Mouse (Mus musculus): Measurements from ENCODE around the gene Grn. TPM values are rescaled to one million over a fixed set of nuclear protein-coding genes. Genes with fewer than 3 reads are reported as not detected.
"Not testable (repeated sequence)": the region's sequence is repeated elsewhere in the genome, so short reads cannot be mapped to it uniquely, and the experiment has no call there.

The Grn gene
- polyA plus RNA-seq, 2 experiments, result 118 to 120 TPM

DNA sequence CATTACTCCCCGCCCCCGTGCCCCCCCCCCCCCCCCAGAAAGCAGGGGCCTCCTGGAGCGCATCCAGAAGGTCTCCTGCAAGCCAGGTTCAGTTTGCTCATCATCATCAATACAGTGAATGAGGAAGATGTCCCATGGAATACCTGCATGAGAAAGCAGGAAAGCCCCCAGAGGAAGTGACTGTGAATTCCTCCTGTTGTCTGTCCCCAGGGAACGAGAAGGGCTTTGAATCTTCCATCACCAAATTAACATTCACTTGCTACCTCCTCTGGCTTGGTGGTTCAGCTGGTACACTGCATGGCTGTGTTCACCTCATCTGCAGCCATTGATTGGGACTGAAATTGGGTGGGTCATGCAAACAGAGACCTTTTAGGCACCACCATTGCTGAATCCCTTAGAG is 45.0 kb upstream of the Grn start:
- H3K27me3 ChIP-seq (ENCODE audit: control insufficient read depth, insufficient read depth, low read length), result no peaks in the 10 kb centered on the region
- no peak overlapping the region for H3K9ac ChIP-seq (ENCODE audit: low read depth, low read length, severe bottlenecking)
- no peak for ATAC-seq (ENCODE audit: low FRiP score, low read depth)
- no peaks in the 10 kb centered on the region for H3K9me3 ChIP-seq (ENCODE audit: control insufficient read depth, low read length)
- WGBS, result 40% methylated on average over 4 of the region's 4 CpGs
- H3K4me1 ChIP-seq (ENCODE audit: control insufficient read depth, insufficient read depth, low read length), result no peaks in the 10 kb centered on the region
- H3K4me2 ChIP-seq (replicated peaks; ENCODE audit: low read depth, low read length, severe bottlenecking), result no peak overlapping the region
- H3K36me3 ChIP-seq (ENCODE audit: control insufficient read depth, insufficient read depth, low read length), result no peaks in the 10 kb centered on the region
- no peak for TF ChIP-seq POLR2A (IDR thresholded peaks at IDR 0.05; ENCODE audit: borderline replicate concordance, extremely low read depth, insufficient read depth, insufficient read length)
- H3K4me3 ChIP-seq (replicated peaks; ENCODE audit: low read length), result no peak overlapping the region
- no peak overlapping the region for H3K27ac ChIP-seq (replicated peaks; ENCODE audit: low read depth, low read length)
- DNase-seq (ENCODE audit: low spot score), result no peak

DNA sequence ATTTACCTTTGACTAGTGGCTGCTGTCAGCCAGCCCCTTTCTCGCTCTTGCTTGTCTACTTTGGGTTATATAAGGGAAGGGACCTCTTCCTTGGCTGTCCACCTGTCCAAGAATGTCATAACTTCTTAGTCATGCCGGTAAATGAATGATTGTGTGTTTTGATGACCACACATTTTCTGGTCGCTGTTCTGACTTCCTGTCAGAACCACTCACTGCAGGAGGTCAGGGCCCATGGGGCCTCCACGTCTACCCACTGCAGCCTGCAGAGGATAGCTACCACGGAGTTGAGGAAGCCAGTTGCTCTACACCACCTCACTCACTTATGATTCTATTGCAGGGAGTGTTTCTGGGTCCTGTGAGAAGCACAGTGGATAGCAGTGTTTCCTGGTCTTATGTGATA is 44.0 kb upstream of the Grn start:
- TF ChIP-seq POLR2A (IDR thresholded peaks at IDR 0.05; ENCODE audit: borderline replicate concordance, extremely low read depth, insufficient read depth, insufficient read length), result no peak
- WGBS, result 55% methylated on average over 5 of the region's 5 CpGs
- Histone ChIP-seq H3K4me1 (ENCODE audit: control insufficient read depth, insufficient read depth, low read length) (no peaks in the 10 kb centered on the region), H3K27me3 (ENCODE audit: control insufficient read depth, insufficient read depth, low read length) (no peaks in the 10 kb centered on the region), H3K9ac (ENCODE audit: low read depth, low read length, severe bottlenecking) (no peak overlapping the region), H3K4me2 (replicated peaks; ENCODE audit: low read depth, low read length, severe bottlenecking) (no peak overlapping the region), H3K27ac (replicated peaks; ENCODE audit: low read depth, low read length) (no peak overlapping the region), H3K9me3 (ENCODE audit: control insufficient read depth, low read length) (no peaks in the 10 kb centered on the region), H3K36me3 (ENCODE audit: control insufficient read depth, insufficient read depth, low read length) (no peaks in the 10 kb centered on the region), H3K4me3 (replicated peaks; ENCODE audit: low read length) (no peak overlapping the region)
- ATAC-seq (ENCODE audit: low FRiP score, low read depth) (no peak), DNase-seq (ENCODE audit: low spot score) (no peak)

DNA sequence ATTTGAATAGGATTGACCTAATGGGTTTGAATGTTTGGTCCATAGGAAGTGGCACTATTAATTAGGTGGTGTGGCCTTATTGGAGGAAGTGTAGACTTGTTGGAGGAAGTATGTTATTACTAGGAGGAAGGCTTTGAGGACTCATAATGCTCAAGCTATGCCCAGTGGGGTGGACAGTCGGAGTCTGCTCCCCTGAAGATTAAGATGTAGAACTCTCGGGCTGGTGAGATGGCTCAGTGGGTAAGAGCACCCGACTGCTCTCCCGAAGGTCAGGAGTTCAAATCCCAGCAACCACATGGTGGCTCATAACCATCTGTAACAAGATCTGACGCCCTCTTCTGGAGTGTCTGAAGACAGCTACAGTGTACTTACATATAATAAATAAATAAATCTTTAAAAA is 40.7 kb upstream of the Grn start:
- not testable (repeated sequence) for ATAC-seq (ENCODE audit: low FRiP score, low read depth)

DNA sequence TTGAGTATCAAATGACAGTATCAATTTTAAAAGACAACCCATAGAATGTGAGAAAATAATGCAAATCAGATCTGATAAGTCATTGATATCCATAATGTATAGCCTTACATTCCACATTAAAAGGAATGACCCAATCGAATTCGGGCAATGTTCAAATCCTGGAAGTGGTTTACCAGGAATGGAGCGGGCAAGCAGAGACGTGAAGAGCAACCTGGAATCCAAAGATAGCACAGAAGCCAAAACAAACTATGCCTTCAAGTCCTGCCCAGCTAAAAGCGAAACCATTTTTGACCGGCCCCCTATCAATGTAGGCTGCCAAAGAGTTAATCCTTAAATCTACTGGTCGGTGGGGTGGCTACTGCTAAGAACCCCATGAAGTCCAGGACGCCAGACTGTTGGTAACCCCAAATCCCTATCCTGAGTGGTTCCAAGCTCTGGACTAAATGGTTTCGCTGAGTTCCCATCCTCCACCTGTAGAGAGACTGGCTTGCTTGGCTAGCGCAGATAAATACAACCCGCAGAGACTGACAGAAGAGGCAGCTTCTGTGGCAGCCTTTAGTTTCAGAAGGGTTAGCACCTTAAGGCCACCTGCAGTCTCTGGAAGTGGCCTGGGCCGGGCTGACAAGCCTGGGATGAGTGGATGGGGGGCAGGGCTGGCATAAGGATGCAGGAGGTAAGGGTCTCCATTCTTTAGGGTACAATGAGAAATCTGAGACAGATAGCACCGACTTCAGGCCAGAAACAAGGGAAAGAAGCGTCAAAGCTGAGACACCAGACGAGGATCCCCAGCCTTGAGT is 37.5 kb upstream of the Grn start:
- 18% methylated on average over 15 of the region's 15 CpGs for WGBS
- peak overlapping the region; percentile 35 for H3K4me3 ChIP-seq (replicated peaks; ENCODE audit: low read length)
- no peak overlapping the region for H3K9ac ChIP-seq (ENCODE audit: low read depth, low read length, severe bottlenecking)
- no peaks in the 10 kb centered on the region for H3K36me3 ChIP-seq (ENCODE audit: control insufficient read depth, insufficient read depth, low read length)
- peak overlapping the region; percentile 94 for H3K4me2 ChIP-seq (replicated peaks; ENCODE audit: low read depth, low read length, severe bottlenecking)
- no peak overlapping the region for H3K27ac ChIP-seq (replicated peaks; ENCODE audit: low read depth, low read length)
- no peak for ATAC-seq (ENCODE audit: low FRiP score, low read depth)
- no peaks in the 10 kb centered on the region for H3K27me3 ChIP-seq (ENCODE audit: control insufficient read depth, insufficient read depth, low read length)
- no peak for TF ChIP-seq POLR2A (IDR thresholded peaks at IDR 0.05; ENCODE audit: borderline replicate concordance, extremely low read depth, insufficient read depth, insufficient read length)
- peaks cover 7% of the 10 kb centered on the region for H3K4me1 ChIP-seq (ENCODE audit: control insufficient read depth, insufficient read depth, low read length)
- DNase-seq (ENCODE audit: low spot score), result no peak
- H3K9me3 ChIP-seq (ENCODE audit: control insufficient read depth, low read length), result no peaks in the 10 kb centered on the region

More for the DNA sequence above, 40.7 kb upstream of the Grn start:
- not testable (repeated sequence) for H3K9me3 ChIP-seq (ENCODE audit: control insufficient read depth, low read length); H3K4me1 ChIP-seq (ENCODE audit: control insufficient read depth, insufficient read depth, low read length); H3K9ac ChIP-seq (ENCODE audit: low read depth, low read length, severe bottlenecking); DNase-seq (ENCODE audit: low spot score); H3K4me3 ChIP-seq (replicated peaks; ENCODE audit: low read length); H3K36me3 ChIP-seq (ENCODE audit: control insufficient read depth, insufficient read depth, low read length); H3K27ac ChIP-seq (replicated peaks; ENCODE audit: low read depth, low read length); H3K4me2 ChIP-seq (replicated peaks; ENCODE audit: low read depth, low read length, severe bottlenecking); H3K27me3 ChIP-seq (ENCODE audit: control insufficient read depth, insufficient read depth, low read length)
- WGBS, result 87% methylated on average over 4 of the region's 5 CpGs

DNA sequence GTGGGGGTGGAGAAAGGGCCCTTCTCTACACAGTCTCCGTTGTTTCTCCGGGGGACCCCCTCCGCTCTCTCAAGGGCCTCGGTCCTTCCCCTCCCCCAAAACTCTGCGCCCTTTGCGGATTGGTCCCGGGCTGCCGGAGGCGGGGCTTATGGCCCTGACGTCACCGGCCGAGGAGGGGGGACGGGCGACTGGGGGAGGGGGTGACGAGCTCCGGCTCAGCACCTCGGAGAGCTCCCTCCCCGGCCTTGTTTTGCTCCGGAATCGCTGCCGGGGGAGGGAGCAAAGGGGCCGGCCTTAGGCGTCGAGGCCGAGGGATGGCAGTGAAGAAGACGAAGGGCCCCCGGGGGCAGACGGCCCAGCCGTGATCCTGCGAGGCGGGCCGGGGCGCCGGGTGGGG is 36.9 kb upstream of the Grn start, which contains the start of gene Rundc3a:
Rundc3a (plus strand) TSS at position 166 of the 397 bp plus-strand sequence.
- ATAC-seq (ENCODE audit: low FRiP score, low read depth) (peak; percentile 87), DNase-seq (ENCODE audit: low spot score) (peak; percentile 83)
- Histone ChIP-seq H3K27ac (replicated peaks; ENCODE audit: low read depth, low read length) (no peak within 1 kb of the TSS), H3K4me1 (ENCODE audit: control insufficient read depth, insufficient read depth, low read length) (peaks cover 7% of the 10 kb centered on the region), H3K4me2 (replicated peaks; ENCODE audit: low read depth, low read length, severe bottlenecking) (peak within 1 kb of the TSS; percentile 94), H3K4me3 (replicated peaks; ENCODE audit: low read length) (peak within 1 kb of the TSS; percentile 35), H3K27me3 (ENCODE audit: control insufficient read depth, insufficient read depth, low read length) (peaks cover 5% of the 10 kb centered on the region; the same call in 1 of the 2 replicates), H3K9ac (ENCODE audit: low read depth, low read length, severe bottlenecking) (no peak within 1 kb of the TSS), H3K9me3 (ENCODE audit: control insufficient read depth, low read length) (no peaks in the 10 kb centered on the region), H3K36me3 (ENCODE audit: control insufficient read depth, insufficient read depth, low read length) (no peaks in the 10 kb centered on the region)
- WGBS, result under 1% methylated on average over 20 of the region's 34 CpGs
- no peak for TF ChIP-seq POLR2A (IDR thresholded peaks at IDR 0.05; ENCODE audit: borderline replicate concordance, extremely low read depth, insufficient read depth, insufficient read length)
